Mouse (Mus musculus): ENCODE data around the gene Cd4. TPM values are rescaled to one million over a fixed set of nuclear protein-coding genes. Genes with fewer than 3 reads are reported as not detected.
"Not testable (repeated sequence)": the region's sequence is repeated elsewhere in the genome, so short reads cannot be mapped to it uniquely, and the experiment has no call there.

The Cd4 gene
- polyA plus RNA-seq, 3 experiments from 2014 or later: 319 to 446 (median 407) TPM

DNA sequence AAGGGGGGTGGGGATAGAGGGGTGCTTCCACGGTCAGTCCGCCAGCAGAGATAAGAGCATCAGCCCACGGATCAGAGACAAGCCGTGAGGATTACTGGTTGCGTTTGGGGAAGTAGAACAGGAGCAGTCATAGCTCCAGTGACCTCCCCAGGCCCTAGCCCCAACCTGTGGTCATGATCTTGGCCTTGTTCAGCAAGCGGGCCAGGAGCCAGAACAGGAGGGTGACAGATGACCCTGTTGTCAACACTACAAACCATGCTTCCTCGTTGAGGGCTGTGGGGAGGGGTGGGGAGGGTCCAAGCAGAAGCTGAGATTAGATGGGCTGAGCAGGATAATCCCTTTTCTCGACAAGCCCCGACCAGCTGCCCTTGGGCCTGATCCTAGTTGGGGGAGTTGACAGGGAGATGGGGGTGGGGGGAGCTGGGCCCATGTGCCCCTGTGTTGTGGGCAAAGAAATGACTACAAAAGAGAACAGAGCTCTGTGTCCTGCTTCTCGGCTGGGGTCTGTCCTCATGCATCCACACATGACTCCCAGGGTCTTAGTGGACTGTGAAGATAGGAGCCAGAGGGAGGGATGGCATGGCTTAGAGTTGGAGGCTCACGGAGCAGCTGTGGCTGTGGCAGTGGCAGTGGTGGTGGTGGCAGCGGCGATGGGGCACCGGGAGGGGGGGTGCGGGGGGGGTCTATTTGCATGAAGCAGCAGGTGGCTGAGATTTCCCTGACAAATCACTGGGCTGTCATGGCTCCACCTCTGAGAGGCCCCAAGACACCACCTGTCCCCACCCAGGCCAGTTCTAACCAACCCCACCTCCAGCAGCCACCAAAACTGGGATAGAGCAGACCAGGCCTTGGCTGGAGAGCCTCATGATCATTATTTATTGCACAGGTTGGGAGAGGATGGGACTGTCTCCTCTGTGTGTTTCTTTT, 47.5 kb downstream of the Cd4 start, which contains the start of gene Gnb3:
TSS of gene Gnb3 (minus strand) at position 35 of the 927 bp plus-strand sequence.
- no peak for ATAC-seq

DNA sequence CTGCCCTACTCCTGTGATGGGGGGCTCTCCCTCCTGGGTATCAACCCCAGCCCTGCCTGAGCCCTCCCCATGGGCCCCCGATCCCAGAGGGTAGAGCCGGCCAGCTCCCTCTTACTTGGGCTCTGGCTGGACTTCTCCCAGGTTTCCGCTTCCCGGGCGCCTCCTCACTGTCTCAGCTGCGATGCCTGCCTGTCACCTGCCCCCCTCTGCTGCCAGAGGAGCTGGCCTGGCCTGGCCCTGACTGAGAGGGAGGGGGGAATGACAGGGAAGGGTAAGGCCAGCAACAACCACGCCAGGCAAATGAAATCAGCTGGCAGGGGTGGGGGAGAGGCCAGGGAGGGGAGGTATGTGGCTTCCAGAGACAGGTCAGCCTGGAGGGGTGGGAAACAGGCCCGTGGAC, 48.2 kb downstream of the Cd4 start:
- ATAC-seq: no peak

GRCm38 (mm10) chr6:124836411-124836810, 51.6 kb downstream of the Cd4 start:
- ATAC-seq: no peak

GRCm38 (mm10) chr6:124835531-124835930, 52.5 kb downstream of the Cd4 start:
- ATAC-seq: no peak

GRCm38 (mm10) chr6:124834512-124835081, 53.4 kb downstream of the Cd4 start:
- no peak for ATAC-seq

DNA sequence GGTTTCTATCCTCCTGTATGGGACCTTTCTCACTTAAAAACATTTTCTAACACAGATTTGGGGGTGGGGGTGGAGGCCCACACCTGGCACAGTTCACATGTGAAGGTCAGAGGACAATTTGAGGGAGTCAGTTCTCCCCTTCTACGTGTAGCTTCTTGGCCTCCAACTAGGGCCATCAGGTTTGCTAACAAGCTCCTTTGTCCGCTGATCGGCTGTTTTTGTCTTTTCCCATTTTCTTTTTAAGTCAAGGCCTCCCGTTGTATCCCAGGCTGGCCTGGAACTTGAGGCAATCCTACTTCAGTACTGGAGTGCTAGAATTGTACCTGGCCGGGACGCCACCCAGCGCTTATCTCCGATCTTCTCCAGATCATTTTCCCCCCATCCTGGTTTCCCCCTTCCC, 56.4 kb downstream of the Cd4 start:
- no peak for ATAC-seq

- not testable (repeated sequence) for ATAC-seq
Measured at GRCm38 (mm10) chr6:124831199-124831598, 56.8 kb downstream of the Cd4 start.

DNA sequence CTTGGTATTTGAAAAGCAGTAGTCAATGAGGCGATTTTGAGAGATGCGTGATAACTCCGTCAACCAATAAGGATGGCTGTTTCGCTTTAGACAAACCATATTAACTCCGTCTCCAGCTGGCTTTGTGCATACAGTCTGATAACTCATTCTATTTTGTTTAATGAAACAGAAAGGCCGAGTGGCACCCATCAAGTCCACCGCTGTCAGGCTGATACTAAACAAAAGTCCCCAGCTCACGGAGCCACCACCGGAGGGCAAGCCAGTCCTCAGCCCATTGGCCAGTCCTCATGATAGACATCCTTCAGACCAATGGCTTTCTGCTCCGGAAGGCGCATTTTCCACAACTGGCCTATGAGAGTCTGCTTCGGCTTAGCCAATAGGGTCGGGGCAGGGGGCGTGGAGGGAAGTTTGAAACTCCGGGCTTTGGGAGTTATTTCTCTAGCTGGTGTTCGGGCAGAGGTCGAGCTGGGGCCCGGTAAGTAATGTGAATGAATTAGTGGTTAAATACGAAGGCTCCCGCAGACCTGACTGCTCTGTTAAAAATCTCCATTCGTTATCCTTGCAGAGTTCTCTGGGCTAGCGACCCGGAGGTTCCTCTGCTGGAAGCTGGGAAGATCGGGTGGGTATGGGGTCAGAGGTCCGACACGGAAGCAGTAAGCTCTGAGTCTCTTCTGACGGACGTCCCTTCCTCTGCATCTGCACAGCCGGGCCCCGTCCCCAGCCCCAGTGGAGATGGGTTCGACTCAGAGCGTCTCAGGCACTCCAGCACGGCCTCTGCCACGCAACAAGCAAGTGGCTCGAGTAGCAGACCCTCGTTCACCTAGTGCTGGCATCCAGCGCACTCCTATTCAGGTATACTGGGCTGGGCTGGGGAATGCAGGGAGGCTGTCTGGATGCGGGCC, 58.0 kb downstream of the Cd4 start:
- peak; percentile 72 for ATAC-seq

- peak; percentile 84 for ATAC-seq
Measured at GRCm38 (mm10) chr6:124828868-124829798, 58.9 kb downstream of the Cd4 start, which contains the start of the genes Usp5 and Cdca3. Gene Usp5, minus strand, starts transcription at chr6:124829484. Gene Cdca3, plus strand, starts transcription at chr6:124829547.

- no peak for ATAC-seq
Measured at GRCm38 (mm10) chr6:124828101-124828592, 59.9 kb downstream of the Cd4 start.

- ATAC-seq: no peak
Measured at GRCm38 (mm10) chr6:124822049-124822448, 66.0 kb downstream of the Cd4 start.

- no peak for ATAC-seq
Measured at GRCm38 (mm10) chr6:124820891-124821290, 67.1 kb downstream of the Cd4 start.

DNA sequence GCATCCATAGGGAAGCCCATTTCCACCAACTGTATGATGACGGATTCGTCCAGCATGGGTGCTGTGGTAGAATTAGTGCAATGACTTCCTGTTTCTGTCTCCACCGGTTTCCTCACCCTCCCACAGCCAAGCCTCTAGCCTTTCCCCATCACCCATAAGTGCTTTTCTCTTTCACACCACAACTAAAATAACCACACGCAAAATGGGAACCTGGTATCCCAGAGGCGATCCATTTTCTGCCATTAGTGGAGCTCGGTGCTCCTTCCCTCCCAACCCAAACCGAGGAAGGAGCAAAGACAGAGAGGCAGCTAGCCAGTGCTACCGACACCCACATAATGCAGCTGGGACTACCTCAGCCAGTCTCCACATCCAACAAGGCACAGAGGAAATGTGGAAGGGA, 70.0 kb downstream of the Cd4 start:
- no peak for ATAC-seq

DNA sequence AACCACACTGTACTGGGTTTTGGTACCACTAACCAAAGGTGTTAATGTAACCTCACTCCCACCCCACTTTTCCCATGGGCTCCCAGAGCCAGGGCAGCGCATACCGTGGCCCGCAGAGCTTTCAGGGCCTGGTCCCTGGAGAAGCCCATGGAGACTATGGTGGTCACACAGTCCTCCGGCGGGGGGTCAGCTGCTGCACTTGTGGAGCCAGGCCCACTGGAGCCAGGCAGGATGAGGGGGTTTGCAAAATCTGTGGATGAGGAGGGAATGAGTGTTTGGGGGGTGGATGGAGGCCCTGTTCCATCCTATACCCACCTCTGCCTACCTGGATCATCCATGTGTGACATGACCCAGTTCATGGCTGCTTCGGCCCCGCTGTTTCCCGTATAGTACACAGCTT, 70.5 kb downstream of the Cd4 start:
- no peak for ATAC-seq

DNA sequence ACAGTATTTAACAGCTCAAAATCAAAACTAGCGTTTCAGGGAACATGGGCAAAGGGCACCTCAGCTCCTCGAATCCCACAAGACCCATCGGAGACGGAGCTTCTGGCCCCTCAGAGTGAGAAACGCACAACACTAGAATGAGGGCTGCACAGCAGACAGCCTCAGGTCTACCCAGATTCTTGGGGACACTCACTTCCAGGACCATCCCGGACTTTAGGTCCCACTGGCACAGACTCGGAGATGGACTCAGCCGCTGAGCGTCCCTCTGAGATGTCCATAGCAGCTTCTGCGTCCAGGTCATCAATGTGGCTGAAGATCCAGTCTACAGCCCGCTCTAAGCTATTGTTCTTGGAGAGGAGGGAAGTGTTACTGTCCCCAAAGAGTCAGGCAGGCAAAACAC, 70.9 kb downstream of the Cd4 start:
- ATAC-seq: no peak

DNA sequence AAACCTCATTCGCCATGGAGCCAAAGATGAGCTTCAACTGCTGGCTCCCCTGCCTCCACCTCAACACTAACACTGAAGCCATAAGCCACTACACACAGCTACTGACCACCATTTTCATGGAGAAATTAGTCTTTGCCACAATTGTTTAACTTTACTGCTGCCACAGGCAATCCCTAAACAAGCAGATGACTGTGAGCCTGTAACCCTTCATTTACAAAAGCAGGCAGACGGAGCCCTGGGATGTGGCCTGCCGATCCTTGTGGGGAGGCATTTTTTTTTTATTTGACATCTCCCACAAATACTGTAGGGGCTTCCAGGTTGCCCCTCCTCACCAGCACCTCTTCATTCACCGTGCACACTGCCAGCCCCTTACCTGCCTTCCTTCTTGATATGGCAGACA, 71.4 kb downstream of the Cd4 start:
- no peak for ATAC-seq

GRCm38 (mm10) chr6:124814858-124815774, 72.9 kb downstream of the Cd4 start:
- no peak for ATAC-seq
